Mouse (Mus musculus): ENCODE measurements around the gene Katnbl1. TPM values are rescaled to one million over a fixed set of nuclear protein-coding genes. Genes with fewer than 3 reads are reported as not detected.
"Not testable (repeated sequence)": the region's sequence is repeated elsewhere in the genome, so short reads cannot be mapped to it uniquely, and the experiment has no call there.

Gene Katnbl1
- polyA plus RNA-seq, 1 experiment from 2014 or later = 44.2 TPM

GRCm38 (mm10) chr2:112452513-112452912 is 73.5 kb downstream of the Katnbl1 start:
- H3K27ac ChIP-seq (replicated peaks); H3K27me3 ChIP-seq; H3K4me3 ChIP-seq; H3K9me3 ChIP-seq; H3K4me2 ChIP-seq (replicated peaks); H3K9ac ChIP-seq (replicated peaks); H3K4me1 ChIP-seq; H3K36me3 ChIP-seq; ATAC-seq (ENCODE audit: low FRiP score, low read depth): not testable (repeated sequence)

- WGBS = 33% methylated on average over 17 of the region's 17 CpGs
- H3K27me3 ChIP-seq = no peaks in the 10 kb centered on the region
- peak overlapping the region; percentile 90 for H3K9ac ChIP-seq (replicated peaks)
- H3K4me3 ChIP-seq = peak overlapping the region; percentile 75
- H3K4me1 ChIP-seq = peaks cover 10% of the 10 kb centered on the region; the same call in 1 of the 2 replicates
- H3K27ac ChIP-seq (replicated peaks) = peak overlapping the region; percentile 79; the same call in 1 of the 2 replicates
- no peaks in the 10 kb centered on the region for H3K36me3 ChIP-seq
- no peaks in the 10 kb centered on the region for H3K9me3 ChIP-seq
- peak overlapping the region; percentile 87 for H3K4me2 ChIP-seq (replicated peaks)
- ATAC-seq (ENCODE audit: low FRiP score, low read depth) = peak; percentile 70
Measured at GRCm38 (mm10) chr2:112454125-112454861, 75.3 kb downstream of the Katnbl1 start.

- H3K9me3 ChIP-seq = no peaks in the 10 kb centered on the region
- WGBS = under 1% methylated on average over 49 of the region's 49 CpGs
- peak within 1 kb of the TSS; percentile 79 for H3K27ac ChIP-seq (replicated peaks)
- peaks cover 10% of the 10 kb centered on the region; the same call in 1 of the 2 replicates for H3K4me1 ChIP-seq
- peaks cover 2% of the 10 kb centered on the region; the same call in 1 of the 2 replicates for H3K36me3 ChIP-seq
- peak; percentile 98 for ATAC-seq (ENCODE audit: low FRiP score, low read depth)
- peak within 1 kb of the TSS; percentile 90 for H3K9ac ChIP-seq (replicated peaks)
- no peaks in the 10 kb centered on the region for H3K27me3 ChIP-seq
- H3K4me3 ChIP-seq = peak within 1 kb of the TSS; percentile 75
- H3K4me2 ChIP-seq (replicated peaks) = peak within 1 kb of the TSS; percentile 87
Measured at GRCm38 (mm10) chr2:112454862-112455564, 76.0 kb downstream of the Katnbl1 start, which contains the start of gene Emc7. Gene Emc7, plus strand, starts transcription at chr2:112454997.

GRCm38 (mm10) chr2:112460557-112460956 is 81.5 kb downstream of the Katnbl1 start:
- peaks cover 27% of the 10 kb centered on the region for H3K36me3 ChIP-seq
- no peaks in the 10 kb centered on the region for H3K9me3 ChIP-seq
- H3K4me2 ChIP-seq (replicated peaks) = no peak overlapping the region
- H3K4me3 ChIP-seq = no peak overlapping the region
- 94% methylated on average over 3 of the region's 3 CpGs for WGBS
- no peak overlapping the region for H3K9ac ChIP-seq (replicated peaks)
- no peak for ATAC-seq (ENCODE audit: low FRiP score, low read depth)
- no peaks in the 10 kb centered on the region for H3K27me3 ChIP-seq
- peaks cover 7% of the 10 kb centered on the region; the same call in 1 of the 2 replicates for H3K4me1 ChIP-seq
- no peak overlapping the region for H3K27ac ChIP-seq (replicated peaks)

Other genes starting within 250 kb of the Katnbl1 start
- not detected in 2 replicates for gene Olfr1316, start 244.2 kb upstream of the Katnbl1 start, polyA plus RNA-seq (2016; fragmentation: Nextera tagmentation; extraction: Ambion mirVana)
- not detected in 2 replicates for gene Olfr1317, start 238.9 kb upstream of the Katnbl1 start, polyA plus RNA-seq (2016; fragmentation: Nextera tagmentation; extraction: Ambion mirVana)
- not detected in 2 replicates for gene Olfr1318, start 225.0 kb upstream of the Katnbl1 start, polyA plus RNA-seq (2016; fragmentation: Nextera tagmentation; extraction: Ambion mirVana)
- 11.9 and 13.1 TPM in 2 replicates for gene Lpcat4, start 139.7 kb upstream of the Katnbl1 start, polyA plus RNA-seq (2016; fragmentation: Nextera tagmentation; extraction: Ambion mirVana)
- 0.08 TPM in 1 of 2 replicates, not detected in the other for gene Nutm1, start 119.9 kb upstream of the Katnbl1 start, polyA plus RNA-seq (2016; fragmentation: Nextera tagmentation; extraction: Ambion mirVana)
- gene Nop10, start 117.3 kb upstream of the Katnbl1 start, polyA plus RNA-seq (2016; fragmentation: Nextera tagmentation; extraction: Ambion mirVana) = 137 and 139 TPM in 2 replicates
- gene Slc12a6, start 113.4 kb upstream of the Katnbl1 start, polyA plus RNA-seq (2016; fragmentation: Nextera tagmentation; extraction: Ambion mirVana) = 18.7 and 19.3 TPM in 2 replicates
- not detected in 2 replicates for gene Gm21985, start 112.9 kb upstream of the Katnbl1 start, polyA plus RNA-seq (2016; fragmentation: Nextera tagmentation; extraction: Ambion mirVana)
- gene Emc4, start 11.2 kb upstream of the Katnbl1 start, polyA plus RNA-seq (2016; fragmentation: Nextera tagmentation; extraction: Ambion mirVana) = 112 and 114 TPM in 2 replicates
- 11.5 and 12.3 TPM in 2 replicates for gene Emc7, start 75.8 kb downstream of the Katnbl1 start, polyA plus RNA-seq (2016; fragmentation: Nextera tagmentation; extraction: Ambion mirVana)
- gene Chrm5, start 101.6 kb downstream of the Katnbl1 start, polyA plus RNA-seq (2016; fragmentation: Nextera tagmentation; extraction: Ambion mirVana) = 0.18 TPM in 1 of 2 replicates, not detected in the other
- 6.6 and 7.8 TPM in 2 replicates for gene Aven, start 113.8 kb downstream of the Katnbl1 start, polyA plus RNA-seq (2016; fragmentation: Nextera tagmentation; extraction: Ambion mirVana)

Measured in midbrain, embryonic 12.5 days (tissue).